Mouse (Mus musculus) lung, postnatal 0 days (tissue): ENCODE results near the gene Il15. TPM values are rescaled to one million over a fixed set of nuclear protein-coding genes. Genes with fewer than 3 reads are reported as not detected.

Source experiments
- ATAC-seq: fragments of 200-750 bp; cut with Nextera tagmentation; 2 replicates; pipeline ENCODE4 v1.8.0; 2017; ENCODE audit warnings: moderate library complexity
- DNase-seq: peaks from one replicate; pipeline ENCODE4 v3.0.0-alpha.2; 2016; ENCODE audit warnings: low spot score
- H3K27ac ChIP-seq: fragments of 300-500 bp; sonication (generic); 2 replicates; pipeline ENCODE4 v1.5.1; 2014; ENCODE audit warnings: antibody characterized with exemption, mild to moderate bottlenecking, low read length, mixed read lengths
- H3K27me3 ChIP-seq: fragments of 300-500 bp; sonication (generic); replicated peaks from 2 replicates; pipeline ENCODE4 v1.6.1; 2014; ENCODE audit warnings: low read length, mixed read lengths; ENCODE audit not compliant: insufficient read depth
- H3K36me3 ChIP-seq: fragments of 300-500 bp; sonication (generic); 2 replicates; pipeline ENCODE4 v1.6.1; 2014; ENCODE audit warnings: low read length, mixed read lengths; ENCODE audit not compliant: insufficient read depth
- H3K4me1 ChIP-seq: fragments of 300-500 bp; sonication (generic); 2 replicates; pipeline ENCODE4 v1.6.1; 2014; ENCODE audit warnings: antibody characterized with exemption, low read depth, low read length, mixed read lengths; ENCODE audit not compliant: insufficient read depth
- H3K4me2 ChIP-seq: fragments of 300-500 bp; sonication (generic); replicated peaks from 2 replicates; pipeline ENCODE4 v1.6.1; 2014; ENCODE audit warnings: low read depth, mild to moderate bottlenecking, low read length, moderate library complexity, mixed read lengths
- H3K4me3 ChIP-seq: fragments of 300-500 bp; sonication (generic); 2 replicates; pipeline ENCODE4 v1.5.1; 2014; ENCODE audit warnings: low read depth, low read length
- H3K9ac ChIP-seq: fragments of 300-500 bp; sonication (generic); replicated peaks from 2 replicates; pipeline ENCODE4 v1.6.1; 2014; ENCODE audit warnings: low read depth, mild to moderate bottlenecking
- H3K9me3 ChIP-seq: fragments of 300-500 bp; sonication (generic); 2 replicates; pipeline ENCODE4 v1.6.1; 2016; ENCODE audit warnings: low read length, mixed read lengths
- CTCF ChIP-seq: IDR thresholded peaks from 2 replicates; pipeline ENCODE4 v1.5.1; 2016; ENCODE audit warnings: antibody characterized with exemption, mild to moderate bottlenecking
- EP300 ChIP-seq: IDR thresholded peaks from 2 replicates; pipeline ENCODE4 v1.6.1; 2016; ENCODE audit warnings: antibody characterized with exemption, mild to moderate bottlenecking, control low read depth
- WGBS: fragments of 180-500 bp; shearing (Covaris S2); extraction: QIAGEN DNeasy Blood & Tissue Kit; methylation state at CpG from one replicate; pipeline ENCODE4 v1.1.7; 2014; 5-methylcytosine and 5-hydroxymethylcytosine counted together
- polyA plus RNA-seq: library from polyadenylated mRNA; unstranded; fragments of >200 nt; fragmentation: Nextera tagmentation; extraction: Ambion mirVana; gene quantifications from 2 replicates; pipeline ENCODE4 v1.2.1, GENCODE M21; 2015

The Il15 gene
- polyA plus RNA-seq, 1 experiment from 2014 or later, result 12.4 TPM

GRCm38 (mm10) chr8:82374470-82374869 is 28.6 kb downstream of the Il15 start:
- no peaks in the 10 kb centered on the region for H3K4me1 ChIP-seq
- H3K4me2 ChIP-seq, result no peak overlapping the region
- DNase-seq (peak; percentile 49), ATAC-seq (peak; percentile 44)
- no peaks in the 10 kb centered on the region for H3K36me3 ChIP-seq
- no peaks in the 10 kb centered on the region for H3K27me3 ChIP-seq
- H3K27ac ChIP-seq, result no peak overlapping the region
- 29% methylated on average over 4 of the region's 4 CpGs for WGBS
- H3K4me3 ChIP-seq, result no peak overlapping the region
- H3K9me3 ChIP-seq, result no peaks in the 10 kb centered on the region
- TF ChIP-seq EP300 (no peak), CTCF (no peak)
- no peak overlapping the region for H3K9ac ChIP-seq

- Histone ChIP-seq H3K27me3 (no peaks in the 10 kb centered on the region), H3K9ac (no peak overlapping the region), H3K9me3 (no peaks in the 10 kb centered on the region), H3K4me1 (no peaks in the 10 kb centered on the region), H3K4me2 (no peak overlapping the region), H3K4me3 (no peak overlapping the region), H3K27ac (no peak overlapping the region), H3K36me3 (no peaks in the 10 kb centered on the region)
- 65% methylated on average over 6 of the region's 6 CpGs for WGBS
- ATAC-seq (no peak), DNase-seq (no peak)
- no peak for TF ChIP-seq CTCF
- TF ChIP-seq EP300, result no peak
These were observed 30.2 kb downstream of the Il15 start for GRCm38 (mm10) chr8:82372846-82373245.

GRCm38 (mm10) chr8:82370657-82371056 is 32.4 kb downstream of the Il15 start:
- 64% methylated on average over 6 of the region's 6 CpGs for WGBS
- H3K36me3 ChIP-seq, result no peaks in the 10 kb centered on the region
- H3K27ac ChIP-seq, result no peak overlapping the region
- H3K9me3 ChIP-seq, result no peaks in the 10 kb centered on the region
- H3K4me3 ChIP-seq, result no peak overlapping the region
- H3K9ac ChIP-seq, result no peak overlapping the region
- H3K4me2 ChIP-seq, result no peak overlapping the region
- no peaks in the 10 kb centered on the region for H3K27me3 ChIP-seq
- no peak for DNase-seq
- H3K4me1 ChIP-seq, result no peaks in the 10 kb centered on the region
- ATAC-seq, result no peak
- TF ChIP-seq CTCF (no peak), EP300 (no peak)

GRCm38 (mm10) chr8:82361061-82361460 is 42.0 kb downstream of the Il15 start:
- Histone ChIP-seq H3K27ac (no peak overlapping the region), H3K4me3 (no peak overlapping the region), H3K27me3 (no peaks in the 10 kb centered on the region), H3K9ac (no peak overlapping the region), H3K4me1 (no peaks in the 10 kb centered on the region), H3K4me2 (no peak overlapping the region), H3K36me3 (no peaks in the 10 kb centered on the region), H3K9me3 (no peaks in the 10 kb centered on the region)
- TF ChIP-seq EP300, result no peak
- TF ChIP-seq CTCF, result no peak
- ATAC-seq (no peak), DNase-seq (no peak)
- 76% methylated on average over 1 of the region's 1 CpGs for WGBS

GRCm38 (mm10) chr8:82356091-82356490 is 46.9 kb downstream of the Il15 start:
- no peak overlapping the region for H3K27ac ChIP-seq
- ATAC-seq, result no peak
- WGBS, result 76% methylated on average over 2 of the region's 2 CpGs

GRCm38 (mm10) chr8:82351268-82351943 is 51.6 kb downstream of the Il15 start:
- Histone ChIP-seq H3K36me3 (no peaks in the 10 kb centered on the region), H3K27me3 (no peaks in the 10 kb centered on the region), H3K4me3 (no peak overlapping the region), H3K9ac (no peak overlapping the region), H3K4me1 (no peaks in the 10 kb centered on the region), H3K9me3 (no peaks in the 10 kb centered on the region), H3K4me2 (no peak overlapping the region), H3K27ac (no peak overlapping the region)
- ATAC-seq (no peak; the same call in 1 of the 2 replicates), DNase-seq (peak; percentile 63)
- peak; percentile 59 for TF ChIP-seq CTCF
- no peak for TF ChIP-seq EP300
- 59% methylated on average over 1 of the region's 1 CpGs for WGBS

More at GRCm38 (mm10) chr8:82356091-82356490, 46.9 kb downstream of the Il15 start:
- Histone ChIP-seq H3K9me3 (no peaks in the 10 kb centered on the region), H3K9ac (no peak overlapping the region), H3K36me3 (no peaks in the 10 kb centered on the region), H3K27me3 (no peaks in the 10 kb centered on the region), H3K4me1 (no peaks in the 10 kb centered on the region), H3K4me2 (no peak overlapping the region), H3K4me3 (no peak overlapping the region)
- DNase-seq, result no peak
- TF ChIP-seq EP300, result no peak
- TF ChIP-seq CTCF, result no peak

- ATAC-seq (no peak), DNase-seq (no peak)
- no peak overlapping the region for H3K4me3 ChIP-seq
- WGBS, result 30% methylated on average over 2 of the region's 2 CpGs
- no peaks in the 10 kb centered on the region for H3K36me3 ChIP-seq
- H3K9ac ChIP-seq, result no peak overlapping the region
- no peak overlapping the region for H3K4me2 ChIP-seq
- no peak overlapping the region for H3K27ac ChIP-seq
- TF ChIP-seq CTCF (no peak), EP300 (no peak)
- H3K27me3 ChIP-seq, result no peaks in the 10 kb centered on the region
- no peaks in the 10 kb centered on the region for H3K4me1 ChIP-seq
- H3K9me3 ChIP-seq, result no peaks in the 10 kb centered on the region
These were observed 53.7 kb downstream of the Il15 start for GRCm38 (mm10) chr8:82349299-82349698.
